Comparison of ENCODE assay signal across 14 mouse cellular contexts in the genomic region with DNA sequence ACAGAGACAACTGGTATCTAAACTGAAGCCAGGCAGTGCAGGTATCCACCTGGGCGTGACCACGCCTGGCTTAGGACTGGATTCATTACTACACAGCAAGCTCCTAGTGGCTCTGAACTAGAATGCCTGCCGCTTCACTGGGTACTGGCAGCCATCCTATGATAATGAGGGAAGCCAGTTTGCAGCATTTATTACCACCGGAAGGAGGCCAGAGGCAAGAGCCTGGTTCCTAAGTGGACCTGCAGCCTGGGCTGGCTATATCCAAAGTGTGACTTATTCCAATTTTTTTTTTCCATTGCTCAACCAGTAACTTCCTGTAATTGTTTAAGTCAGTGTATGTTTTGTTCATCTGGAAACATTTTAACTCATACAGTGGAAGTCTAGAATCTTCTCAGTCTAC. TPM values are rescaled to one million over a fixed set of nuclear protein-coding genes. Genes with fewer than 3 reads are reported as not detected.
DNase-seq lines count a peak whose midpoint lies in the region; ATAC-seq and TF ChIP-seq lines count a peak whose summit lies in the region.
"Had no signal": no experiment of that assay in that cellular context is flagged by ENCODE, and none has a peak within 500 bp of the region (broad histone marks: within the 10 kb centered on the region; RNA-seq: fewer than 3 reads in every experiment).

No protein-coding gene starts in this region.

- intact Hi-C loops in heart, postnatal 14 days (cut with DNase I), result loop anchor here (2.0 kb wide), 1 partner anchor 18 kb away; no protein-coding TSS in a partner anchor

- in situ Hi-C loops in Patski (cut with MboI; ENCODE audit: low pct_unique_long_range_greater_than_20kb), result loop anchor here (10.0 kb wide), 1 partner anchor 152 kb away; a partner anchor contains a TSS

- no peaks in the 10 kb centered on the region for H3K36me3 ChIP-seq in heart, embryonic 13.5 days
- H3K36me3 ChIP-seq in kidney, embryonic 15.5 days, result 0 out of 2 replicates have a peak, but pooled peaks cover 4% of the 10 kb centered on the region
- H3K36me3 ChIP-seq: limb, embryonic 15.5 days had no signal

- H3K4me3 ChIP-seq in heart, embryonic 13.5 days, result no peak overlapping the region
- H3K4me3 ChIP-seq in kidney, embryonic 15.5 days (replicated peaks), result no peak overlapping the region
- H3K4me3 ChIP-seq: limb, embryonic 15.5 days; megakaryocyte, embryonic 14.5 days had no signal

- H3K27ac ChIP-seq in heart, embryonic 13.5 days (replicated peaks), result peak overlapping the region; percentile 68
- H3K27ac ChIP-seq in kidney, embryonic 15.5 days, result peak overlapping the region; percentile 72

- no peak for TF ChIP-seq CTCF in Patski (IDR thresholded peaks at IDR 0.05)

- H3K9me3 ChIP-seq in heart, embryonic 13.5 days, result no peaks in the 10 kb centered on the region
- no peaks in the 10 kb centered on the region for H3K9me3 ChIP-seq in kidney, embryonic 15.5 days (replicated peaks)
- H3K9me3 ChIP-seq: limb, embryonic 15.5 days; megakaryocyte, embryonic 14.5 days had no signal

- DNase-seq in heart, postnatal 14 days, result no peak
- peak; percentile 41 for DNase-seq in Muller cell, postnatal 12 days (ENCODE audit: inconsistent ontology term)
- DNase-seq in Patski (ENCODE audit: low read depth, low spot score), result no peak
- no peak for DNase-seq in right cerebral cortex, postnatal 25 days
- no peak for DNase-seq in spleen, postnatal 10 days (ENCODE audit: low spot score in 2 of 2)
- DNase-seq: adrenal gland, postnatal 25 days; cerebellum, adult 9-10 months; gastrocnemius, postnatal 36 days had no signal

- H3K9ac ChIP-seq in heart, embryonic 13.5 days, result no peak overlapping the region
- no peak overlapping the region for H3K9ac ChIP-seq in kidney, embryonic 15.5 days
- H3K9ac ChIP-seq: limb, embryonic 15.5 days had no signal

- CTCF ChIA-PET in Patski (lab: Charles Lee), result interaction anchor here (0.9 to 1.0 kb wide), 2 partner anchors 29 to 47 kb away, joined by 3 read pairs; no protein-coding TSS in a partner anchor

- H3K27me3 ChIP-seq in heart, embryonic 13.5 days (replicated peaks), result peaks cover 8% of the 10 kb centered on the region; the same call in 1 of the 2 replicates
- H3K27me3 ChIP-seq in Patski, result no peaks in the 10 kb centered on the region
- no peaks in the 10 kb centered on the region for H3K27me3 ChIP-seq in kidney, embryonic 15.5 days
- H3K27me3 ChIP-seq: limb, embryonic 15.5 days; megakaryocyte, embryonic 14.5 days had no signal

- WGBS in heart, embryonic 13.5 days, result 59% methylated on average over 4 of the region's 4 CpGs
- 61% methylated on average over 4 of the region's 4 CpGs for WGBS in kidney, embryonic 15.5 days

- ATAC-seq in heart, embryonic 13.5 days (ENCODE audit: extremely low read depth, insufficient number of reproducible peaks, low FRiP score, low TSS enrichment), result no peak
- ATAC-seq in Patski, result peak; percentile 10
- no peak for ATAC-seq in kidney, embryonic 15.5 days (replicated peaks; ENCODE audit: low FRiP score)
- ATAC-seq: forebrain, embryonic 16.5 days; inflammation-experienced regulatory T-cells, adult 6 months had no signal

- POLR2A ChIA-PET in Patski (lab: Charles Lee), result no interaction called here

- H3K4me1 ChIP-seq in heart, embryonic 13.5 days, result peaks cover 34% of the 10 kb centered on the region
- peaks cover 31% of the 10 kb centered on the region for H3K4me1 ChIP-seq in kidney, embryonic 15.5 days

- H3K4me2 ChIP-seq in heart, embryonic 13.5 days, result no peak overlapping the region
- H3K4me2 ChIP-seq in kidney, embryonic 15.5 days, result no peak overlapping the region
- H3K4me2 ChIP-seq: limb, embryonic 15.5 days had no signal

RNA-seq across cellular contexts. Expression of a gene that starts 7.9 kb away (rescaled TPM):
- 8.8 and 9.1 TPM in 2 replicates for polyA plus RNA-seq in heart, embryonic 13.5 days (2015; fragmentation: Nextera tagmentation; extraction: Ambion mirVana)
- total RNA-seq in heart, postnatal 14 days (2021), result 10 to 100 TPM; 18.6 to 21.1 TPM
- polyA plus RNA-seq in Patski (2021), result 37.9 TPM
- 13.1 and 13.8 TPM in 2 replicates for polyA plus RNA-seq in kidney, embryonic 15.5 days (2015; fragmentation: Nextera tagmentation; extraction: Ambion mirVana)

RNA-seq across cellular contexts. Expression of a gene that starts 20.4 kb away (rescaled TPM):
- polyA plus RNA-seq in heart, embryonic 13.5 days (2015; fragmentation: Nextera tagmentation; extraction: Ambion mirVana), result 12.4 and 13.2 TPM in 2 replicates
- 10 to 100 TPM; 32.8 to 39.2 TPM for total RNA-seq in heart, postnatal 14 days (2021)
- polyA plus RNA-seq in Patski (2021), result 46.2 TPM
- polyA plus RNA-seq in kidney, embryonic 15.5 days (2015; fragmentation: Nextera tagmentation; extraction: Ambion mirVana), result 12.1 and 12.4 TPM in 2 replicates
